Mouse (Mus musculus): ENCODE data around the gene Erich4. TPM values are rescaled to one million over a fixed set of nuclear protein-coding genes. Genes with fewer than 3 reads are reported as not detected.

Erich4 gene
- polyA plus RNA-seq, 1 experiment = not detected

DNA sequence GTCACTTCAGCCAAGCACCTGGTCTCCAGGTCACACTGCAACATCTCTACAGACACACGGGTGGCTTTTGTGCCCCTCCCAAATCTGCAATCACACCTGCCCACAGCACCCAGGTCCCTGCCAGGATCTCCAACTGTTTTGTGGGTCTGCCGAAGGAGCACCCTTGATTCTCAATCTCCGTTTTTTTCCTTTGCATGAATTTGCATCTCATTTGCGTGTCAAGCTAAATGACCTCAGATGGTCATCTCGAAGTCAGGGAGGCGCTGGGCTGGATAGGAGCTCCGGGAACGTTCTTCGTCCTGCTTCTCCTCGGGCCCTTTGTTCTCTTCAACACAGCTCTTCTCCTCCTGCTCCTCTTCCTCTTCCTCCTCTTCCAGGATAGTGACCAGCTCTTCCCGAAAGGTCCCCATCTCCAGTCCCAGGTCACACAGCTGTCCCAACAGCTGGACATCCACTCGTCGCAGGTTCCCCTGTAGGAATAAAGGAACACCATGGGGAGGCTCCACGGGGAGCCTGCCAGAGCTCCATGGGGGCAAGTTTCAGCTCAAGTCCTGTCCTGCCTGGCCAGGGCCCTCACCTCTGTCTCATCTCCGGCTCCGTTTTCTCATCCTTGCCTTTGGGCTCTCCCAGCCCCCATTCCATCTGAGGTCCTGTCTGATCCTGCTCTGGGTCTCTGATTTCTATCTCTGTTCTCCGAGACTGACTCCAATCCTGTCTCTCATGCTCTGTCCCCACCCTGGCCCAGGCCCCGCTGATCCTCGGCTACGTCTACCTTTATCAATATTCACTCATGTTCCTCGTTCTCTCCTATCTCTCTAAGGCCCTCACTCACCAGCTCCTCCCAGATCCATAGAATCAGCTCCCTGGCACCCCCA, 624 bp downstream of the Erich4 start:
- Histone ChIP-seq H3K4me3 (ENCODE audit: insufficient read depth, low read length) (no peak overlapping the region), H3K27ac (ENCODE audit: insufficient read depth, low read length) (no peak overlapping the region), H3K4me1 (ENCODE audit: control insufficient read depth, insufficient read depth, low read length) (no peaks in the 10 kb centered on the region)
- no peak for TF ChIP-seq CTCF (IDR thresholded peaks at IDR 0.05; ENCODE audit: extremely low read depth, insufficient read depth, low read length)
- no peak for TF ChIP-seq POLR2A (IDR thresholded peaks at IDR 0.05; ENCODE audit: extremely low read depth, insufficient read depth, low read length)

DNA sequence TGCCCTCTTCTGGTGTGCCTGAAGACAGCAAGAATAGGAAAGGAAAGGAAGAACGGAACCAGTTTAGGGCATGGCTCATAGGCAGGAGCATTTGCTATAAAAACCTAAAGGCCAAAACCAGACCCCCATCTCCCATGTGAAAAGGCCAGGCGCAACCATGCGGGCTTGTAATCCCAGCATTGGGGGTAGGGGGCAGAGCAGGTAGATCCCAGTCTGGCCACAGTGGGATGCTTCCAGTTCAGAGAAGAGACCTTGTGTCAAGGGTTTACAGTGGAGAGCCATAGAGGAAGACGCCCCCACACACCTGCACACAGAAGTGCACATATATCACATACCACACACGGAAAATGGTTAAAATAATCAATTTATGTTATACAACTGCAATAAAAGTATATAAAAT, 1.6 kb downstream of the Erich4 start:
- TF ChIP-seq POLR2A (IDR thresholded peaks at IDR 0.05; ENCODE audit: extremely low read depth, insufficient read depth, low read length) = no peak
- no peak for TF ChIP-seq CTCF (IDR thresholded peaks at IDR 0.05; ENCODE audit: extremely low read depth, insufficient read depth, low read length)
- no peak overlapping the region for H3K27ac ChIP-seq (ENCODE audit: insufficient read depth, low read length)
- H3K4me1 ChIP-seq (ENCODE audit: control insufficient read depth, insufficient read depth, low read length) = no peaks in the 10 kb centered on the region
- no peak overlapping the region for H3K4me3 ChIP-seq (ENCODE audit: insufficient read depth, low read length)

DNA sequence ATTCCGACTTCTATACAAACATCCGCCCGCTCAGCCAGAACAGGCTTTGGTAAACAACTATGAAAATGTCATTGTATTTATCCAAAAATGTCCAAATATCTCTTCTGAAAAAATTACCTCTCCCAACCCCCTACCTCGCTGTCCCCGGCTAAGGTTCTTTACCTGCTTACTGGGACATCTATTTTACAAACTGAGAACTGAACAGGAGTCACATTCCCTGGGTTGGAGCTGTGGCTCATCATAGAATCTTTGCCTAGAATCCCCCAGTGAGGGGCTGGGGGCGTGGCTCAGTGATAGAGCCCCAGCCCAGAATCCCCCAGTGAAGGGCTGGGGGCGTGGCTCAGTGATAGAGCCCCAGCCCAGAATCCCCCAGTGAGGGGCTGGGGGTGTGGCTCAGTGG, 4.2 kb downstream of the Erich4 start:
- TF ChIP-seq POLR2A (IDR thresholded peaks at IDR 0.05; ENCODE audit: extremely low read depth, insufficient read depth, low read length) (no peak), CTCF (IDR thresholded peaks at IDR 0.05; ENCODE audit: extremely low read depth, insufficient read depth, low read length) (no peak)

DNA sequence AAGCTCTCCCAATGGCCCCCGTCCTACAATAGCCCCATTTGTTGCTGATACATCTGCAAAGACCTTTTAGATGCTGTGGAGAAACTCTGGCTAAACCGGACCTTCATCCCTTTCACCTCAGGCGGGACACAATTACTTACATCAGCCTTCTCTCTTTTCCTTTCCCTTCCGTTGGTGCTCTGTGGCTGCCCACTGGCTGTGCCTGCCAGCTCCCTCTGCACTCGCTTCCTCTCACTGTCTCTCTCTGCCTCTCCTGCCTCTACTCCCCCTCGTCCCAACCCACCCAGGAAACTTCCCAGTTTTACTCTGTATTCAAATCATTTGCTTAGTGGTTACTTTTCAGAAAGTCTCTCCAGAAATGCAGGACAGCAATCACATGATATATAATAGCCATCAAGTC, 5.6 kb downstream of the Erich4 start:
- H3K4me1 ChIP-seq (ENCODE audit: control insufficient read depth, insufficient read depth, low read length) = no peaks in the 10 kb centered on the region
- H3K27ac ChIP-seq (ENCODE audit: insufficient read depth, low read length) = no peak overlapping the region
- TF ChIP-seq CTCF (IDR thresholded peaks at IDR 0.05; ENCODE audit: extremely low read depth, insufficient read depth, low read length) = no peak
- TF ChIP-seq POLR2A (IDR thresholded peaks at IDR 0.05; ENCODE audit: extremely low read depth, insufficient read depth, low read length) = no peak
- no peak overlapping the region for H3K4me3 ChIP-seq (ENCODE audit: insufficient read depth, low read length)

More for the DNA sequence above, 4.2 kb downstream of the Erich4 start:
- Histone ChIP-seq H3K27ac (ENCODE audit: insufficient read depth, low read length) (no peak overlapping the region), H3K4me1 (ENCODE audit: control insufficient read depth, insufficient read depth, low read length) (no peaks in the 10 kb centered on the region), H3K4me3 (ENCODE audit: insufficient read depth, low read length) (no peak overlapping the region)

DNA sequence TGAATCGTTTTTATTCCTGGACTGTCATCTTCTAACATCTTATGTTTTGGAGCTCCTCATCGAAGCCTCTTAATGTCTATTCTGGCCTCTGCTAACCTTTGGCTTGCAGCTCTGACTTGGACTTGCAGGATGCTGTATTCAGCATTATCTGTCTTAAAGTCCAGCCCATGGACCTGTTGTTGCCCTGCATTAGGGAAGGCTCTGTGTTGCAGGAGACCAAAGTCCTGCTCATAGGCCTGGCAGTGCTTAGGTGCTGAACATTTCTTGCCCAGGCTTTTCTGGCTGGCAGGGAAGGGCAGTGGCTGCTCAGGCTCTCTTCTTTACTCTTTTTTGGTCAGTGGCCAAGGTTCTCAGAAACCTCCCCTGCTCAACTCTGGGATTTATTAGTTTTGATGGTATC, 8.5 kb downstream of the Erich4 start:
- H3K27ac ChIP-seq (ENCODE audit: insufficient read depth, low read length) = no peak overlapping the region
- no peaks in the 10 kb centered on the region for H3K4me1 ChIP-seq (ENCODE audit: control insufficient read depth, insufficient read depth, low read length)
- H3K4me3 ChIP-seq (ENCODE audit: insufficient read depth, low read length) = no peak overlapping the region
- TF ChIP-seq POLR2A (IDR thresholded peaks at IDR 0.05; ENCODE audit: extremely low read depth, insufficient read depth, low read length) (no peak), CTCF (IDR thresholded peaks at IDR 0.05; ENCODE audit: extremely low read depth, insufficient read depth, low read length) (no peak)

DNA sequence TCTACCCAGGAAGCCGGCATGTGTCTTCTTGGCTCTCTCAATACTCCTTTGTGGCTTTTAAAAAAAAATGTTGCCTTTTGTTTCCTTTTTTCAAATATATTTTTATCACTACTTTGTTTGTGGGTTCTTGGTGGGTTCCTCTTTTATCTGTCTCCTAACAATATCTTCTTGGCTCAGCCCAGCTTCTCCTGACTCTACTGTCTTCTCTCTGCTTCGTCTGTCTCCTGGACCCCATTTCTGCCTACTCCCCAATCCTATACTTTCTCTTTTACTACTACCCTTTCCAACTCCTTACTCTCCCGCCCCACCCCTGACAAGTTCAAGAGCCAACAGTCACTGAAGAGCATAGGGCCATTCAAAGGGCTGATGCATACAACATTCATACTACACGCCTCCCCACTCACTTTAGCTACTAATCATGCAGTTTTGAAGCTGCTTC, 9.0 kb downstream of the Erich4 start:
- Histone ChIP-seq H3K4me1 (ENCODE audit: control insufficient read depth, insufficient read depth, low read length) (no peaks in the 10 kb centered on the region), H3K4me3 (ENCODE audit: insufficient read depth, low read length) (no peak overlapping the region), H3K27ac (ENCODE audit: insufficient read depth, low read length) (no peak overlapping the region)
- TF ChIP-seq POLR2A (IDR thresholded peaks at IDR 0.05; ENCODE audit: extremely low read depth, insufficient read depth, low read length) = no peak
- TF ChIP-seq CTCF (IDR thresholded peaks at IDR 0.05; ENCODE audit: extremely low read depth, insufficient read depth, low read length) = no peak

DNA sequence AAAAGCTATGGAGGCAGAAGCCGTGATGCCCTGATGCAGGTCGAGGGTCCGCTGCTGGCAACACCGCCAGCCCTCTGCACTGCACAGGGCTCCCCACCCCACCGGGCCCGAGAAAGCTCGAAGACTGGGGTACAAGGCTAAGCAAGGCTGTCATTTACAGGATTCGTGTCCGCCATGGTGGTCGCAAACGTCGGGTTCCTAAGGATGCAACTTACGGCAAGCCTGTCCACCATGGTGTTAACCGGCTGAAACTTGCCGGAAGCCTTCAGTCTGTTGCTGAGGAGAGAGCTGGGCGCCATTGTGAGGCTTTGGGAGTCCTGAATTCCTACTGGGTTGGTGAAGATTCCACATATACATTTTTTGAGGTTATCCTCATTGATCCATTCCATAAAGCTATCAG, 14.3 kb downstream of the Erich4 start:
- H3K4me1 ChIP-seq (ENCODE audit: control insufficient read depth, insufficient read depth, low read length) = 0 out of 2 replicates have a peak, but pooled peaks cover 2% of the 10 kb centered on the region
- TF ChIP-seq CTCF (IDR thresholded peaks at IDR 0.05; ENCODE audit: extremely low read depth, insufficient read depth, low read length) (no peak), POLR2A (IDR thresholded peaks at IDR 0.05; ENCODE audit: extremely low read depth, insufficient read depth, low read length) (no peak)
- no peak overlapping the region for H3K4me3 ChIP-seq (ENCODE audit: insufficient read depth, low read length)
- no peak overlapping the region for H3K27ac ChIP-seq (ENCODE audit: insufficient read depth, low read length)

DNA sequence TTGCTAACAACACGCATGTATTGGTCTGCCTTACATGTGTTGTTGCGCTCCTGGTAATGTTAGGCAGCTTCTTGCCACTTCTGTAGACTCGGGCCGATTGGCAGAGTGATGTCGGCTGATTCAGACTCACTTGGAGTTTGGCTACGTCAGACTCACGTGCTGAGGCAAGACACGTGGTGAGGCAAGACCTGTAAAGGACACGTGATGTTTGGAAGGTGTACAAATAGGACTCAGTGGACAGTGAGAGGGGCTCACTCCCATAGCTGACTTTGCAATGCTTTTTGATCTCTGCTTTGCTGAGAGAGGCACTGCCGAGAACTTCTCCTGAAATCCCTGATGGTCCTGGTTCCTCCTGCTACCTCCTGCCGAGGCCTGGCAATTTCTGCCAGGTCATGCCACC, 15.0 kb downstream of the Erich4 start:
- TF ChIP-seq POLR2A (IDR thresholded peaks at IDR 0.05; ENCODE audit: extremely low read depth, insufficient read depth, low read length) (no peak), CTCF (IDR thresholded peaks at IDR 0.05; ENCODE audit: extremely low read depth, insufficient read depth, low read length) (no peak)
- Histone ChIP-seq H3K4me3 (ENCODE audit: insufficient read depth, low read length) (no peak overlapping the region), H3K4me1 (ENCODE audit: control insufficient read depth, insufficient read depth, low read length) (0 out of 2 replicates have a peak, but pooled peaks cover 2% of the 10 kb centered on the region), H3K27ac (ENCODE audit: insufficient read depth, low read length) (no peak overlapping the region)

DNA sequence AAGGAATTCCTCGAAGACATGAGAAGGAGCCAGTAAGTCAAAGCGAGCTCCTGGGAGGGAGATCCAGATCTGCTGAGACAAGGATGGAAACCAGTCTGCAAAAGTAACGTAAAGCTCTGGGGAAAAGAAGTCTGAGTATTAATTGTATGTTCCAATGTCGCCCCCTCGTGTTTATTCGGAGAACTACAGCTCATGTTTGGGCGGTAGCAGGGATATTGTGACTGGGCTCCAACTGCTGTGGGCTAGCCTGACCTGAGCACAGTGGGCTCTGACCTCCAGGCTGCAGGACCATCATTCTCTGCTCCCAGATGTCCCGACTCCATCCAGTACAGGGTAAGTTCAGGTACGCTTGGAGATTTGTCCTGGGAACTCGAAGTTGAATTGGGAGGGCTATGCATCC, 16.0 kb downstream of the Erich4 start:
- H3K4me1 ChIP-seq (ENCODE audit: control insufficient read depth, insufficient read depth, low read length) = 0 out of 2 replicates have a peak, but pooled peaks cover 2% of the 10 kb centered on the region
- no peak overlapping the region for H3K27ac ChIP-seq (ENCODE audit: insufficient read depth, low read length)
- TF ChIP-seq POLR2A (IDR thresholded peaks at IDR 0.05; ENCODE audit: extremely low read depth, insufficient read depth, low read length) (no peak), CTCF (IDR thresholded peaks at IDR 0.05; ENCODE audit: extremely low read depth, insufficient read depth, low read length) (peak; percentile 70)
- no peak overlapping the region for H3K4me3 ChIP-seq (ENCODE audit: insufficient read depth, low read length)

DNA sequence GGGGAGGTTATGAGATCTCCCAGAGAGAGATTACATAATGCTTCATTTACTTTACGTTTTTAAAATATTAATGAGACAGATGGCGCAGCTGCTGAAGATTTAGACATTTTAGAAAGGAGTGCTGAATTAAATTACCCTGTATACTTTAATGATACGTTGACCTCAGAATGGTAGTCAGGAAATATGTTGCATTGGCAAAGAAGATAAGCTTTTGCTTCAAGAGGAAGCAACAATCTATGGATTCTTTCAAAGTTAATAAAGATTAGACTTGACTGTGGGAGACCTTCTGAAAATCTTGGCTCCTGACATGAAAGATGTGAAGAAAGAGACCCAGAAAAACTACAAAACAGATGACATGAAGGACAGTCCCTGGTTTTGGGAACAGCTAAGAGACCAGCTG, 21.8 kb downstream of the Erich4 start:
- no peak overlapping the region for H3K27ac ChIP-seq (ENCODE audit: insufficient read depth, low read length)
- H3K4me1 ChIP-seq (ENCODE audit: control insufficient read depth, insufficient read depth, low read length) = no peaks in the 10 kb centered on the region
- no peak overlapping the region for H3K4me3 ChIP-seq (ENCODE audit: insufficient read depth, low read length)
- TF ChIP-seq CTCF (IDR thresholded peaks at IDR 0.05; ENCODE audit: extremely low read depth, insufficient read depth, low read length) = no peak
- TF ChIP-seq POLR2A (IDR thresholded peaks at IDR 0.05; ENCODE audit: extremely low read depth, insufficient read depth, low read length) = no peak

Data from cortical plate, adult 2 months (tissue).